Mouse (Mus musculus): Measurements from ENCODE around the gene Rpl38.
A peak's percentile ranks its signal among the peaks of the same experiment; 100 is the strongest.

The Rpl38 gene

GRCm38 (mm10) chr11:114681054-114681453 is 12.7 kb downstream of the Rpl38 start:
- DNase-seq: no peak

GRCm38 (mm10) chr11:114682321-114682900 is 14.1 kb downstream of the Rpl38 start:
- no peak for DNase-seq

- no peak for DNase-seq
Measured at GRCm38 (mm10) chr11:114683029-114683721, 14.9 kb downstream of the Rpl38 start.

- no peak for DNase-seq
Measured at GRCm38 (mm10) chr11:114683722-114684621, 15.6 kb downstream of the Rpl38 start.

GRCm38 (mm10) chr11:114684627-114685373 is 16.5 kb downstream of the Rpl38 start:
- DNase-seq: peak; percentile 72

- no peak for DNase-seq
Measured at GRCm38 (mm10) chr11:114685526-114686040, 17.3 kb downstream of the Rpl38 start.

GRCm38 (mm10) chr11:114686221-114686959 is 18.1 kb downstream of the Rpl38 start:
- no peak for DNase-seq

GRCm38 (mm10) chr11:114687574-114688188 is 19.4 kb downstream of the Rpl38 start:
- no peak for DNase-seq

- no peak for DNase-seq
Measured at GRCm38 (mm10) chr11:114688729-114689128, 20.4 kb downstream of the Rpl38 start.

GRCm38 (mm10) chr11:114690192-114690591 is 21.9 kb downstream of the Rpl38 start:
- no peak for DNase-seq

GRCm38 (mm10) chr11:114691454-114692182 is 23.3 kb downstream of the Rpl38 start:
- DNase-seq: no peak

- no peak for DNase-seq
Measured at GRCm38 (mm10) chr11:114692601-114693000, 24.3 kb downstream of the Rpl38 start.

GRCm38 (mm10) chr11:114693456-114693855 is 25.1 kb downstream of the Rpl38 start:
- no peak for DNase-seq

GRCm38 (mm10) chr11:114694451-114694850 is 26.1 kb downstream of the Rpl38 start:
- DNase-seq: no peak

- no peak for DNase-seq
Measured at GRCm38 (mm10) chr11:114698496-114698895, 30.2 kb downstream of the Rpl38 start.

GRCm38 (mm10) chr11:114699511-114699910 is 31.2 kb downstream of the Rpl38 start:
- peak; percentile 30 for DNase-seq

- DNase-seq: no peak
Measured at GRCm38 (mm10) chr11:114702311-114702995, 34.1 kb downstream of the Rpl38 start.

- no peak for DNase-seq
Measured at GRCm38 (mm10) chr11:114702996-114703361, 34.7 kb downstream of the Rpl38 start.

GRCm38 (mm10) chr11:114704071-114704913 is 36.0 kb downstream of the Rpl38 start:
- no peak for DNase-seq

Data from kidney, adult 18-20 months (tissue).